Comparison of ENCODE assay signal across 9 mouse cellular contexts in the genomic region with DNA sequence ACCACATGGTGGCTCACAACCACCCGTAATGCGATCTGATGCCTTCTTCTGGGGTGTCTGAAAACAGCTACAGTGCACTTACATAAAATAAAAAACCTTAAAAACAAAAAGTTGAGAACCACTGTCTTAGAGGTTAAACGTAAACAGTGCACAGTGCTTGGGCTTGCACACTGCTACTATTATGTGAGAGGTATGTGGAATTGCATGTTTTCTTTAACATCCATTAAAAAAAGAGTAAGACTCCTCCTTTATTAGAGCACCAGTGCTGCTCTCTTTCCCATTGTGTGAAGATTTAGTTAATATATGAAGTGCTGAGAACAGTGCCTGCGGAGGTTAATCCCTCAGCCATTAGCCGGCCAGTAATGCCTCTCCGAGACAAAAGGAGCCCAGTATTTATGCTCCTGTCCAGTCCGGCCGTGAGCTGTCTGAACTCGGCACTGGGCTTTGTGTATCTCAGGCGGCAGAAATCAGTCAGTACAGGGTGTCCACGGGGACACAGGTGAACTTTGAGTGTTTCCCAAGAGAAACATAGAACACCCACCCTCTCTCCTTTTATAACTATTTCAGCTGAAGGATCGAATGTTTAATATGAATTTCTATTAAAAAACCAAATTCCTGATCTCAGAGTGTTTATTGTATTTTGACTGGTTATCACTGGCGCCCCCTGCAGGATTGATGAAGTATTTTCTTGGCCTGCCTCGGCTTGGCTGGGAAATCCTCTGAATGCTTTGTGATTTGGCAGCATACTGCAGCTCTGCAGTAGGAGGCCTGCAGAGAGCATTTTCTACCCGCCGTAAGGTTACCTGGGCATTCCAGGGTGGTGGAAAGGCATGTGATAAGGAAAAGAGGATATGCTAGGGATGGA. TPM values are rescaled to one million over a fixed set of nuclear protein-coding genes. Genes with fewer than 3 reads are reported as not detected.
DNase-seq lines count a peak whose midpoint lies in the region; ATAC-seq and TF ChIP-seq lines count a peak whose summit lies in the region.
"Had no signal": no experiment of that assay in that cellular context is flagged by ENCODE, and none has a peak within 500 bp of the region (broad histone marks: within the 10 kb centered on the region; RNA-seq: fewer than 3 reads in every experiment).

No protein-coding gene starts in this region.

- no peaks in the 10 kb centered on the region for H3K36me3 ChIP-seq in embryonic facial prominence, embryonic 14.5 days (ENCODE audit: control insufficient read depth, insufficient read depth, low read length)
- no peaks in the 10 kb centered on the region for H3K36me3 ChIP-seq in liver, postnatal 0 days (replicated peaks; ENCODE audit: insufficient read depth, low read length)

- peak; percentile 63 for TF ChIP-seq CTCF in liver, postnatal 0 days (IDR thresholded peaks at IDR 0.05; ENCODE audit: low read depth)

- H3K4me1 ChIP-seq in embryonic facial prominence, embryonic 14.5 days (ENCODE audit: control insufficient read depth, insufficient read depth, low read length), result no peaks in the 10 kb centered on the region
- H3K4me1 ChIP-seq in liver, postnatal 0 days (ENCODE audit: insufficient read depth), result no peaks in the 10 kb centered on the region

- H3K9me3 ChIP-seq in embryonic facial prominence, embryonic 14.5 days (ENCODE audit: control insufficient read depth, low read length), result no peaks in the 10 kb centered on the region
- no peaks in the 10 kb centered on the region for H3K9me3 ChIP-seq in liver, postnatal 0 days (ENCODE audit: low read length)

- no peak overlapping the region for H3K27ac ChIP-seq in embryonic facial prominence, embryonic 14.5 days (replicated peaks; ENCODE audit: low read depth, low read length)
- no peak overlapping the region for H3K27ac ChIP-seq in liver, postnatal 0 days (ENCODE audit: low read depth)

- no peak overlapping the region for H3K4me2 ChIP-seq in embryonic facial prominence, embryonic 14.5 days (ENCODE audit: low read depth, low read length)
- no peak overlapping the region for H3K4me2 ChIP-seq in liver, postnatal 0 days (ENCODE audit: low read depth, low read length)

- peak; percentile 83 for ATAC-seq in CD4-positive, CD25-positive, alpha-beta regulatory T cell, adult 4 months
- peak; percentile 62 for ATAC-seq in embryonic facial prominence, embryonic 14.5 days (ENCODE audit: low read depth)
- no peak for ATAC-seq in liver, postnatal 0 days

- H3K4me3 ChIP-seq in embryonic facial prominence, embryonic 14.5 days (ENCODE audit: low read depth, low read length), result no peak overlapping the region
- H3K4me3 ChIP-seq in liver, postnatal 0 days (ENCODE audit: low read depth, low read length), result no peak overlapping the region
- H3K4me3 ChIP-seq: erythroblast, embryonic 14.5 days had no signal

- H3K9ac ChIP-seq in embryonic facial prominence, embryonic 14.5 days (ENCODE audit: low read depth, low read length), result no peak overlapping the region
- H3K9ac ChIP-seq in liver, postnatal 0 days (replicated peaks), result no peak overlapping the region

- 61% methylated on average over 16 of the region's 16 CpGs for WGBS in embryonic facial prominence, embryonic 14.5 days
- 69% methylated on average over 16 of the region's 16 CpGs for WGBS in liver, postnatal 0 days (ENCODE audit: insufficient replicate concordance)

- no peaks in the 10 kb centered on the region for H3K27me3 ChIP-seq in embryonic facial prominence, embryonic 14.5 days (replicated peaks; ENCODE audit: control insufficient read depth, insufficient read depth, low read length)
- H3K27me3 ChIP-seq in liver, postnatal 0 days (ENCODE audit: insufficient read depth, low read length), result no peaks in the 10 kb centered on the region

- no peak for TF ChIP-seq EP300 in liver, postnatal 0 days (IDR thresholded peaks at IDR 0.05; ENCODE audit: low read depth)

- DNase-seq in adrenal gland, adult (ENCODE audit: inconsistent age in 2 of 2, low spot score in 1 of 2), result peak; percentile 60 to 88
- peak; percentile 43 for DNase-seq in embryonic facial prominence, embryonic 14.5 days (ENCODE audit: low spot score)
- peak; percentile 62 for DNase-seq in heart, postnatal 4 days
- DNase-seq in kidney, postnatal 4 days, result peak; percentile 67 to 73
- DNase-seq in liver, postnatal 0 days, result peak; percentile 45
- peak; percentile 75 for DNase-seq in retina, embryonic 14.5 days (ENCODE audit: low spot score)
- DNase-seq in MN1 (ENCODE audit: low spot score), result no peak

RNA-seq across cellular contexts. Expression of gene Arhgap18, which starts 0.9 kb away (rescaled TPM):
- polyA plus RNA-seq in CD4-positive, CD25-positive, alpha-beta regulatory T cell, adult 4 months (2017; shearing (Covaris generic)), result 10 to 100 TPM; 46.8 to 50.9 TPM
- 28.8 TPM in 2 replicates for polyA plus RNA-seq in embryonic facial prominence, embryonic 14.5 days (2014; fragmentation: Nextera tagmentation; extraction: Ambion mirVana)
- total RNA-seq in heart, postnatal 4 days (2021), result 10 to 100 TPM; 63.2 to 74.8 TPM
- polyA plus RNA-seq in liver, postnatal 0 days (2015; fragmentation: Nextera tagmentation; extraction: Ambion mirVana), result 8.5 and 8.9 TPM in 2 replicates
